In genomic region chr1:4655252-4655651, GRCm38 (mm10) we compare ENCODE assay signal across 24 mouse cellular contexts.
A peak's percentile ranks its signal among the peaks of the same experiment; 100 is the strongest.
DNase-seq lines count a peak whose midpoint lies in the region; ATAC-seq and TF ChIP-seq lines count a peak whose summit lies in the region.
"Had no signal": no experiment of that assay in that cellular context is flagged by ENCODE, and none has a peak within 500 bp of the region (broad histone marks: within the 10 kb centered on the region; RNA-seq: fewer than 3 reads in every experiment).

No protein-coding gene starts in this region.

- H3K4me1 ChIP-seq in heart, embryonic 10.5 days = peaks cover 6% of the 10 kb centered on the region
- H3K4me1 ChIP-seq in kidney, embryonic 16.5 days (ENCODE audit: insufficient read depth, low read length) = peaks cover 18% of the 10 kb centered on the region
- H3K4me1 ChIP-seq: embryonic facial prominence, embryonic 13.5 days; forebrain, embryonic 12.5 days; forebrain, embryonic 15.5 days; hindbrain, embryonic 12.5 days; hindbrain, embryonic 15.5 days had no signal

- no peaks in the 10 kb centered on the region for H3K36me3 ChIP-seq in heart, embryonic 10.5 days
- no peaks in the 10 kb centered on the region for H3K36me3 ChIP-seq in kidney, embryonic 16.5 days (ENCODE audit: insufficient read depth, low read length)
- H3K36me3 ChIP-seq: embryonic facial prominence, embryonic 10.5 days; embryonic facial prominence, embryonic 13.5 days; forebrain, embryonic 12.5 days; forebrain, embryonic 15.5 days; heart, embryonic 13.5 days; hindbrain, embryonic 12.5 days; hindbrain, embryonic 15.5 days had no signal

- H3K4me2 ChIP-seq in kidney, embryonic 16.5 days (replicated peaks; ENCODE audit: low read depth, low read length) = no peak overlapping the region
- H3K4me2 ChIP-seq: embryonic facial prominence, embryonic 13.5 days; forebrain, embryonic 12.5 days; forebrain, embryonic 15.5 days; heart, embryonic 13.5 days; hindbrain, embryonic 12.5 days; hindbrain, embryonic 15.5 days had no signal

- no peak overlapping the region for H3K4me3 ChIP-seq in gastrocnemius, adult 2 months
- no peak overlapping the region for H3K4me3 ChIP-seq in heart, embryonic 10.5 days
- no peak overlapping the region for H3K4me3 ChIP-seq in kidney, embryonic 16.5 days (ENCODE audit: low read length)
- H3K4me3 ChIP-seq: embryonic facial prominence, embryonic 10.5 days; embryonic facial prominence, embryonic 13.5 days; erythroblast, embryonic 14.5 days; forebrain, embryonic 12.5 days; forebrain, embryonic 15.5 days; heart, embryonic 13.5 days; hindbrain, embryonic 12.5 days; hindbrain, embryonic 15.5 days had no signal

- no peak for TF ChIP-seq CTCF in gastrocnemius, adult 2 months (IDR thresholded peaks at IDR 0.05)

- intact Hi-C loops in gastrocnemius, adult 2 months (cut with DNase I) = no loop called here

- DNase-seq in gastrocnemius, adult 2 months = no peak
- DNase-seq in gastrocnemius, postnatal 25 days = no peak
- peak; percentile 49 for DNase-seq in heart, adult 8-10 months (ENCODE audit: low spot score)
- no peak for DNase-seq in heart, embryonic 10.5 days (ENCODE audit: low spot score)
- no peak for DNase-seq in kidney, adult 8-10 months
- DNase-seq: adrenal gland, adult 8-10 months; adrenal gland, postnatal 25 days; cerebellum, adult 11-12 months; cerebellum, adult 8-10 months; cerebellum, postnatal 10 days; cerebellum, postnatal 36 days; embryo, embryonic 11 days; gastrocnemius, postnatal 10 days; heart, postnatal 14 days had no signal

- peak overlapping the region; percentile 58 for H3K27ac ChIP-seq in gastrocnemius, adult 2 months
- H3K27ac ChIP-seq in heart, embryonic 10.5 days = no peak overlapping the region
- 0 out of 2 replicates have a peak overlapping the region, but pooled peaks have one; percentile 63 for H3K27ac ChIP-seq in kidney, embryonic 16.5 days (ENCODE audit: low read length)
- H3K27ac ChIP-seq: embryonic facial prominence, embryonic 10.5 days; embryonic facial prominence, embryonic 13.5 days; forebrain, embryonic 12.5 days; forebrain, embryonic 15.5 days; heart, embryonic 13.5 days; hindbrain, embryonic 12.5 days; hindbrain, embryonic 15.5 days had no signal

- H3K9me3 ChIP-seq in heart, embryonic 10.5 days = no peaks in the 10 kb centered on the region
- H3K9me3 ChIP-seq in kidney, embryonic 16.5 days (ENCODE audit: low read length) = no peaks in the 10 kb centered on the region
- H3K9me3 ChIP-seq: embryonic facial prominence, embryonic 10.5 days; embryonic facial prominence, embryonic 13.5 days; forebrain, embryonic 12.5 days; forebrain, embryonic 15.5 days; heart, embryonic 13.5 days; hindbrain, embryonic 12.5 days; hindbrain, embryonic 15.5 days had no signal

- H3K9ac ChIP-seq in kidney, embryonic 16.5 days (replicated peaks; ENCODE audit: low read length) = no peak overlapping the region
- H3K9ac ChIP-seq: embryonic facial prominence, embryonic 13.5 days; forebrain, embryonic 12.5 days; forebrain, embryonic 15.5 days; heart, embryonic 13.5 days; hindbrain, embryonic 12.5 days; hindbrain, embryonic 15.5 days had no signal

- ATAC-seq in kidney, embryonic 16.5 days (ENCODE audit: low FRiP score, low TSS enrichment) = 0 out of 2 replicates have a peak, but pooled peaks have one; percentile 46
- ATAC-seq: activated CD4-positive, CD25-positive, alpha-beta regulatory T cell, adult 4 months; forebrain, embryonic 15.5 days had no signal

- no peaks in the 10 kb centered on the region for H3K27me3 ChIP-seq in heart, embryonic 10.5 days (ENCODE audit: insufficient read depth, poor library complexity, severe bottlenecking)
- no peaks in the 10 kb centered on the region; the same call in 1 of the 2 replicates for H3K27me3 ChIP-seq in kidney, embryonic 16.5 days (ENCODE audit: insufficient read depth, low read length)
- H3K27me3 ChIP-seq: embryonic facial prominence, embryonic 13.5 days; forebrain, embryonic 12.5 days; forebrain, embryonic 15.5 days; heart, embryonic 13.5 days; hindbrain, embryonic 12.5 days; hindbrain, embryonic 15.5 days had no signal
